In the genomic region with DNA sequence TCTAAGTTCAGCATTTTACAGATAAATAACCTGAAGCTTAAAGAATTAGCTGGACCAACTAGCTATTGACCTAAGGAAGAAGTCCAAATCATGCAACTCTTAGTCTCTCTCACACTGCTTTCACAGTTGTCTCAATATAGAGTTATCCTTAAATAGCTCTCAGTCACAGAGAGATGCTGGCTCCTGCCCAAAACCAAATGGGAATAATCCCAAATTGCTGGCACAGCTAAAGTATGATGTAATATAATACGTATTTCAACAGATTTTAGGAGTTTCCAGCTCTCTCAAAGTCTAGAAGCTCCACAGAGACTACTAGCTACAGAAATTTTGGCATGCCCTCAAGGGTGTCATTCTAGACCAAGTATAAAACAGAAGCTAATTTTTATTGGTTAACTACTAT, we compare ENCODE assay signal across 10 mouse cellular contexts. TPM values are rescaled to one million over a fixed set of nuclear protein-coding genes. Genes with fewer than 3 reads are reported as not detected.
DNase-seq lines count a peak whose midpoint lies in the region; ATAC-seq and TF ChIP-seq lines count a peak whose summit lies in the region.
"Had no signal": no experiment of that assay in that cellular context is flagged by ENCODE, and none has a peak within 500 bp of the region (broad histone marks: within the 10 kb centered on the region; RNA-seq: fewer than 3 reads in every experiment).

No protein-coding gene starts in this region.

- H3K9ac ChIP-seq in kidney, embryonic 15.5 days: no peak overlapping the region
- H3K9ac ChIP-seq in heart, postnatal 0 days (replicated peaks; ENCODE audit: low read depth, low read length): no peak overlapping the region
- no peak overlapping the region for H3K9ac ChIP-seq in midbrain, embryonic 16.5 days (ENCODE audit: low read depth, low read length)
- H3K9ac ChIP-seq: embryonic facial prominence, embryonic 13.5 days had no signal

- no peaks in the 10 kb centered on the region for H3K27me3 ChIP-seq in kidney, embryonic 15.5 days
- H3K27me3 ChIP-seq in heart, postnatal 0 days (ENCODE audit: control insufficient read depth, insufficient read depth, low read length): no peaks in the 10 kb centered on the region
- no peaks in the 10 kb centered on the region for H3K27me3 ChIP-seq in myocyte (ENCODE audit: control insufficient read depth, insufficient read depth, insufficient read length)
- H3K27me3 ChIP-seq in midbrain, embryonic 16.5 days (ENCODE audit: control insufficient read depth, insufficient read depth, low read depth, low read length): no peaks in the 10 kb centered on the region
- H3K27me3 ChIP-seq: embryonic facial prominence, embryonic 13.5 days had no signal

- no peaks in the 10 kb centered on the region for H3K36me3 ChIP-seq in kidney, embryonic 15.5 days
- H3K36me3 ChIP-seq in heart, postnatal 0 days (replicated peaks; ENCODE audit: control insufficient read depth, insufficient read depth, low read length): no peaks in the 10 kb centered on the region
- no peaks in the 10 kb centered on the region for H3K36me3 ChIP-seq in myocyte (ENCODE audit: control insufficient read depth, insufficient read depth)
- no peaks in the 10 kb centered on the region for H3K36me3 ChIP-seq in midbrain, embryonic 16.5 days (ENCODE audit: control insufficient read depth, insufficient read depth, low read length)
- H3K36me3 ChIP-seq: embryonic facial prominence, embryonic 13.5 days had no signal

- DNase-seq in adrenal gland, adult (ENCODE audit: inconsistent age in 2 of 2, low spot score in 1 of 2): peak; percentile 6 to 65
- no peak for DNase-seq in adrenal gland, postnatal 4 days (ENCODE audit: low spot score in 2 of 2)
- DNase-seq in kidney, postnatal 10 days: peak; percentile 25
- peak; percentile 30 for DNase-seq in heart, postnatal 0 days (ENCODE audit: low spot score)
- DNase-seq in thymus, postnatal 0 days (ENCODE audit: low spot score): no peak
- DNase-seq: kidney, adult 18-20 months had no signal

- no peak for ATAC-seq in kidney, embryonic 15.5 days (replicated peaks; ENCODE audit: low FRiP score)
- ATAC-seq in heart, postnatal 0 days (ENCODE audit: insufficient read depth, low read depth): peak; percentile 44; the same call in 1 of the 2 replicates
- ATAC-seq in midbrain, embryonic 16.5 days: no peak

- H3K4me1 ChIP-seq in kidney, embryonic 15.5 days: no peaks in the 10 kb centered on the region
- peaks cover 4% of the 10 kb centered on the region; the same call in 1 of the 2 replicates for H3K4me1 ChIP-seq in heart, postnatal 0 days (ENCODE audit: control insufficient read depth, insufficient read depth)
- no peaks in the 10 kb centered on the region for H3K4me1 ChIP-seq in midbrain, embryonic 16.5 days (ENCODE audit: control insufficient read depth, insufficient read depth, low read length)
- H3K4me1 ChIP-seq: embryonic facial prominence, embryonic 13.5 days had no signal

- no peak overlapping the region for H3K4me3 ChIP-seq in kidney, embryonic 15.5 days (replicated peaks)
- no peak overlapping the region for H3K4me3 ChIP-seq in heart, postnatal 0 days (ENCODE audit: low read depth, low read length)
- no peak overlapping the region for H3K4me3 ChIP-seq in myocyte
- H3K4me3 ChIP-seq in midbrain, embryonic 16.5 days (ENCODE audit: low read depth, low read length): no peak overlapping the region
- H3K4me3 ChIP-seq: embryonic facial prominence, embryonic 13.5 days had no signal

- no peaks in the 10 kb centered on the region for H3K79me2 ChIP-seq in myocyte (ENCODE audit: control insufficient read depth, insufficient read depth)

- no peak for TF ChIP-seq POLR2A in myocyte (IDR thresholded peaks at IDR 0.05; ENCODE audit: insufficient read length, low read depth)

- H3K4me2 ChIP-seq in kidney, embryonic 15.5 days: no peak overlapping the region
- no peak overlapping the region for H3K4me2 ChIP-seq in heart, postnatal 0 days (ENCODE audit: low read depth, low read length)
- peak overlapping the region; percentile 8 for H3K4me2 ChIP-seq in myocyte (ENCODE audit: low read depth)
- H3K4me2 ChIP-seq in midbrain, embryonic 16.5 days (ENCODE audit: low read length): no peak overlapping the region
- H3K4me2 ChIP-seq: embryonic facial prominence, embryonic 13.5 days had no signal

- H3K27ac ChIP-seq in kidney, embryonic 15.5 days: no peak overlapping the region
- no peak overlapping the region for H3K27ac ChIP-seq in heart, postnatal 0 days (ENCODE audit: low read depth)
- no peak overlapping the region for H3K27ac ChIP-seq in midbrain, embryonic 16.5 days (ENCODE audit: low read length)
- H3K27ac ChIP-seq: embryonic facial prominence, embryonic 13.5 days had no signal

- H3ac ChIP-seq in myocyte (ENCODE audit: control insufficient read depth, insufficient read length): no peak overlapping the region

- no peak for TF ChIP-seq EP300 in heart, postnatal 0 days (IDR thresholded peaks at IDR 0.05; ENCODE audit: low read depth)

- no peak for TF ChIP-seq CTCF in heart, postnatal 0 days (IDR thresholded peaks at IDR 0.05; ENCODE audit: low read depth)

- WGBS in kidney, embryonic 15.5 days: 62% methylated on average over 1 of the region's 1 CpGs
- 9% methylated on average over 1 of the region's 1 CpGs for WGBS in heart, postnatal 0 days
- 73% methylated on average over 1 of the region's 1 CpGs for WGBS in midbrain, embryonic 16.5 days

- H3K9me3 ChIP-seq in kidney, embryonic 15.5 days (replicated peaks): no peaks in the 10 kb centered on the region
- no peaks in the 10 kb centered on the region for H3K9me3 ChIP-seq in heart, postnatal 0 days (replicated peaks; ENCODE audit: control insufficient read depth, low read length)
- no peaks in the 10 kb centered on the region for H3K9me3 ChIP-seq in midbrain, embryonic 16.5 days (replicated peaks; ENCODE audit: control insufficient read depth, low read length, poor library complexity, severe bottlenecking)
- H3K9me3 ChIP-seq: embryonic facial prominence, embryonic 13.5 days had no signal

TF ChIP-seq in myocyte, 11 proteins besides CTCF, POLR2A, EP300 and RAD21:
- TF ChIP-seq E2F4 (IDR thresholded peaks at IDR 0.05; ENCODE audit: insufficient read depth) (no peak), CEBPB (IDR thresholded peaks at IDR 0.05; ENCODE audit: insufficient read depth, poor library complexity, severe bottlenecking) (0 out of 2 replicates have a peak, but pooled peaks have one; percentile 33)

RNA-seq across cellular contexts. Expression of a gene that starts 15.1 kb away (rescaled TPM):
- total RNA-seq in adrenal gland, postnatal 4 days (2021): 1 to 10 TPM; 6.1 to 7.4 TPM
- 0.80 and 1.6 TPM in 2 replicates for polyA plus RNA-seq in kidney, embryonic 15.5 days (2015; fragmentation: Nextera tagmentation; extraction: Ambion mirVana)
- total RNA-seq in heart, postnatal 0 days (2014; rRNA removed; ENCODE audit: low replicate concordance): 0.04 and 2.9 TPM in 2 replicates
- 1.4 and 2.1 TPM in 2 replicates for polyA plus RNA-seq in heart, postnatal 0 days (2015; fragmentation: Nextera tagmentation; extraction: Ambion mirVana)
- polyA plus RNA-seq in myocyte (2012; fragmentation: generic; extraction: Trizol): 0.08 TPM
- polyA plus RNA-seq in thymus, postnatal 0 days (2015; fragmentation: Nextera tagmentation; extraction: Ambion mirVana): 0.06 and 0.08 TPM in 2 replicates
- 16.6 and 20.5 TPM in 2 replicates for polyA plus RNA-seq in midbrain, embryonic 16.5 days (2015; fragmentation: Nextera tagmentation; extraction: Ambion mirVana)

Comparison
In these comparisons a context has a peak if more than half of its experiments do, and no peak if none do; other contexts are left out.
1. DNase-seq: peak in adrenal gland, adult (2 of 2), kidney, postnatal 10 days (single experiment) and heart, postnatal 0 days (single experiment); none in adrenal gland, postnatal 4 days (0 of 2) and thymus, postnatal 0 days (single experiment).